Mouse (Mus musculus) CD4-positive, CD25-positive, alpha-beta regulatory T cell, adult 4 months (primary cell): ENCODE measurements around the gene Igsf11. TPM values are rescaled to one million over a fixed set of nuclear protein-coding genes. Genes with fewer than 3 reads are reported as not detected.
"Not testable (repeated sequence)": the region's sequence is repeated elsewhere in the genome, so short reads cannot be mapped to it uniquely, and the experiment has no call there.

Experiments used
- ATAC-seq: one replicate; pipeline ENCODE4 v1.8.0; 2017
- polyA plus RNA-seq, 2 experiments: library from polyadenylated mRNA; unstranded; fragments of 100-300 nt; shearing (Covaris generic); gene quantifications; one replicate each; pipeline ENCODE4 v1.2.1; 2017

Igsf11 gene
- polyA plus RNA-seq, 2 experiments from 2014 or later, result not detected

- ATAC-seq, result no peak
These were observed 48.8 kb downstream of the Igsf11 start for GRCm38 (mm10) chr16:38941275-38941674.

DNA sequence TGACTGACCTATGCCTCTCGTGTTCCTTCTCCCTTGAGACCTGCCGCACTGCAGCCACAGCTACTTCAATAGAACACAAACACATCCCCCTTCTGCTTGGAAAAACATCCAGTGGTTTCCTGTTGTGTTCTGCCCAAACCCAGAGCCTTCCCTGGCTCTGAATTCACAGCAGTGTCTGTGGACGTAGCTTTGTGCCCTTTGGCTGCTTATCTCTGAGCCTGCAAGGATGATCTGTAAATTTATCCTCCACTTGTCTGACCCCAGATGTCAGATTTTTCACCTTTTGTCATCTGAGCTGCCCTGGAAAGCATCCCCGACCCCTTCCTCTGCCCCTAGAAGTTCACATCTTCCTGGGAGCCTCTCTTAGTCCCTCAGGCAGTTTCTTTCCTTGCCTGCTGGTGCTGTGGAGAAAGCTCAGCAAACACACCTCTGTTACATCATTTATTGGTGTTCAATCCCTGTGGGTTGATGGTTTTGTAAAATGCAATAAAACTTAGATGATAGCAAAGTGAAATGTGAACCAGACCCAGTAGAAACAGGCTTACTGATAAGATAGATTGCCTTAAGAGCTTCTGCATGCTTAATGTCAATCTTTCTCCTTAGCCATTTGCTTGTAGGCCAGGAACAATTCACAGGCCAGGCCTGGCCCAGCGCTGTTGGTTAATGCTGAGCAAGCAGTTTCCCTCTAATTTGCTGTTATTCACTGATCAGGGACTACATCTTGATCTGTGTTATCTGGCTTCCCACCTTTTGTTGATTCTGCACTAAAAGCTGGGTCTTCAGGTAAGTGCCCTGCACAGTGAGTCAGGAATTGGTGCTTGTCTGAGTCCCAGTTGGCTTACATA is 51.5 kb downstream of the Igsf11 start:
- ATAC-seq, result no peak

- no peak for ATAC-seq
These were observed 52.6 kb downstream of the Igsf11 start for GRCm38 (mm10) chr16:38945111-38945510.

GRCm38 (mm10) chr16:38945581-38945981 is 53.1 kb downstream of the Igsf11 start:
- no peak for ATAC-seq

- ATAC-seq, result no peak
These were observed 54.0 kb downstream of the Igsf11 start for GRCm38 (mm10) chr16:38946453-38946852.

- no peak for ATAC-seq
These were observed 54.8 kb downstream of the Igsf11 start for GRCm38 (mm10) chr16:38947141-38947879.

GRCm38 (mm10) chr16:38948441-38948840 is 56.0 kb downstream of the Igsf11 start:
- no peak for ATAC-seq

DNA sequence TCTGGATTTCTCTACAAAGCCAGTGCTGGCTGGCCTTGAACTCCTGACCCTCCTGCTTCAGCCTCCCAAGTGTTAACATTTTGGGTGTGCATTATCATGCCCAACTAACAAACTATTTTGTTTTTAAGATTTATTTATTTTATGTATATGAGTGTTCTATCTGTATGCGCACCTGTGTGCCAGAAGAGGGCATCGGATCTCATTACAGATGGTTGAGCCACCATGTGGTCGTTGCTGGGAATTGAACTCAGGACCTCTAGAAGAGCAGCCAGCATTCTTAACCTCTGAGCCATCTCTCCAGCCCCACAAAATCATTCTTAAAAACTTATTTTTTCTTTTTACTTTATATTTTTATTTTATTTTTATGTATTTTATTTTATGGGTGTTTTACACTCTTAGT is 60.4 kb downstream of the Igsf11 start:
- no peak for ATAC-seq

- ATAC-seq, result no peak
These were observed 61.4 kb downstream of the Igsf11 start for GRCm38 (mm10) chr16:38953821-38954220.

- no peak for ATAC-seq
These were observed 62.2 kb downstream of the Igsf11 start for GRCm38 (mm10) chr16:38954501-38955288.

GRCm38 (mm10) chr16:38955296-38955695 is 62.8 kb downstream of the Igsf11 start:
- no peak for ATAC-seq

- ATAC-seq, result no peak
These were observed 66.3 kb downstream of the Igsf11 start for GRCm38 (mm10) chr16:38958801-38959200.

- no peak for ATAC-seq
These were observed 68.1 kb downstream of the Igsf11 start for GRCm38 (mm10) chr16:38960550-38960949.

GRCm38 (mm10) chr16:38961865-38962264 is 69.4 kb downstream of the Igsf11 start:
- no peak for ATAC-seq

- ATAC-seq, result no peak
These were observed 70.2 kb downstream of the Igsf11 start for GRCm38 (mm10) chr16:38962695-38963094.

DNA sequence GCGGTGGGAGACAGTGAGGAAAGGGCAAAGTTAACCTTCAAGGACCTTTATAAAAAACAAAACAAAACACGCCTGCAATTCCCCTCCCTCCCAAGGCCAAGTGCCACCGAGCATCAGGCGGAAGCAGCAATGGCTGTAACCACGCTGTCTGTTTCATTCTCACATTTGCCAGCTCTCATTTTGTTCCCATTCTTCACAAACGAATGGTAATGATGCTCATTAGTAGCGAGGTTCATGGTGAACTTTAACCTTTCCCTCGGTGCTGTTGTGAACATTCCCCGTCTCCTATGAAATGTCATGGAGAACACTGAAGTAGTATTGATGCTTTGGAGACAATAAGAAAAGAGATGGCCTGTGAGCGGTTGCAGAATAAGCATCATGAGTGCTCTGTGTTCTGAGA is 74.6 kb downstream of the Igsf11 start:
- ATAC-seq, result no peak

DNA sequence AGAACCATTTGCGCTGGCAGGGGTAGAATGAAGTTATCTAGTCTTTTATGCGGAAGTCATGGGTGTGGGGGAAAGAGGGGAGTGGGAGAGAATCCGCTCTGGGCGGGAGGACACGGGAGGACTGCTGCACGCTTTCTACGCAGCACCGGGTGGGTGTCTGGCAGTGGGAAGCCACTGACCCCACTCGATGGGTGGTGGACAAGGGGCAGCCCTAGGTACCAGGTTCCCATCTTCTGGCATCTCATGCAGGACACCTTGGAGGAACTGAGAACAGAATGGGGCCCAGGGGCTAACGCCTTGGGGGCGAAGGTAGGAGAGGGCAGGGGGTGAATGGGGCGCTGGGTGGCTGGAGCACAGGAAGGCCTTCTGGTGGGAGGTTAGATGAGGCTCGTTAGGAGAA is 83.7 kb downstream of the Igsf11 start:
- ATAC-seq, result no peak

DNA sequence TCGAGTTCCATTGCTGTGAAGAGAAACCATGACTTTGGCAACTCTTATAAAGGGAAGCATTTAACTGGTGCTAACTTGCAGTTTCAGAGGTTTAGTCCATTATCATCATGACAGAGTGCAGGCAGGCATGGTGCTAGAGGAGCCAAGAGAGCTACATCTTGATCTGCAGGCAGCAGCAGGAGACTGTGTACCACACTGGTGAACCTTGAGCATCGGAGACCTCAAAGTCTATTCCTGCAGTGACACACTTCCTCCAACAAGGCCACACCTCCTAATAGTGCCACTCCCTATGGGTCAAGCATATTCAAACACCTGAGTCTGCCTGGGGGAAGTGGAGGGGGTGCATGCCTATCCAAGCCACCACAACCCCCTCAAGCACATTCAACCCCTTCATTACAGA is 86.1 kb downstream of the Igsf11 start:
- ATAC-seq, result no peak

DNA sequence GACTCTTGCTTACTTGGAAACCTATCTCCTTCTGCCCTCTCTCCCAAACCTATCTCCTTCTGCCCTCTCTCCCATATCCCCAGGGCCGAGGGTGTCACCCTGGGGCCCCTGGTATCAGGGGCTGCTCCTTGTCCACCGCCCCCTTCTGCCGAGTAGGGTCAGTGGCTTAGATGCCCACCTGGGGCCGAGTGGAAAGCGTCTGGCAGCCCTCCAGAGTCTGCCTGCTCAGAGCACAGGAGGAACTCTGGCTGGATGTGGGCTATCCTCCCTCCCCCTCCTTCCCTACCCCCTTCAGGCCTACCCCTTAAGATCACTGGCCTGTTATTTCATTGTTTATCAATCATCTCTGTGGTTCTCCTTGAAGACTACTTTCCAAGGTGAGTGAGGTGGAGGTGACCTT is 88.1 kb downstream of the Igsf11 start:
- no peak for ATAC-seq

- no peak for ATAC-seq
These were observed 89.6 kb downstream of the Igsf11 start for GRCm38 (mm10) chr16:38982051-38982450.

DNA sequence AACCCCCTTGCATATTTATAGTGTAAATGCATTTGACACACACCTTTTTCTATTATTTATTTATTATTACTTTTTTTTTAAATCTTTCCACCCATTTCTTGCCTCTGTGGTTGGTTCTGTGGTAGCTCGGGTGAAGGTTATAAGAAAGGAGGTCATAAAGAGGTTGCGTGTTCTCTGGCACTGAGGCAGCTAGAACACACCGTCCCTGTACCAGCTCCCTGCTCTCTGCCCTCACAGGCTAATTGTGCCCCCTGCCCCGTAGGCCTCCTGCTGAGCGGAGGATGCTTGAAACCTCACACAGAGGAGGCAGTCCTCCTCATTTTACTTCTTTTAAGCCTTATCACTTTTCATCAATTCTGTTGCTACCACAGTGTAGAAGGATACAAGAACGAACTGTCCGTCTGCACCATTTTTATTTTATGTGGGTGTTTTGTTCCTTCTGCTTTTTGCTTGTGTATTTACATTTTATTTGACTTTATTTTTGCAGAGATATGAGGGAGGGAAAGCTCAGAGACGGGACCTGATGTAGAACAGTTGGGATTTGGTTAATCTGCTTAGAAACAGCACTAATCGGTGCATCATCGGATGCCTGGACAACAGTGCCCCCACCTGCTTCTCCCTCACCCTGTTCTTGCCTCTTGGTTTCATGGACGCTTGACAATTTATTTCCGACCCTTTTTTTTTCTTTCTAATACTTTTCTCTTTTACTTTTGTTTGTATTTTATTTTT is 90.2 kb downstream of the Igsf11 start:
- ATAC-seq, result no peak

DNA sequence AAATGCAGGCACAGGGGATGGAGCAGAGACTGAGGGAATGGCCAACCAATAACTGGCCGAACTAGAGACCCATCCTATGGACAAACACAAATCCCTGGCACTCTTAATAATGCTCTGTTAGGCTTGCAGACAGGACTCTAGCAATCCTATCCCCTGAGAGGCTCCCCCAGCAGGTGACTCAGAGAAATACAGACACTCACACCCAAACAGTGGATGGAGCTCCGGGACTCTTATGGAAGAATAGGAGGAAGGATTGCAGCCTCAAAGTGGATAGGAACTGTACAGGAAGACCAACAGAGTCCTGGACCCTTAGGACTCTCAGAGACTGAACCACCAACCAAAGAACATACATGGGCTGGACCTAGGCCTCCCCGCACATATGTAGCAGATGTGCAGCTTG is 91.4 kb downstream of the Igsf11 start:
- not testable (repeated sequence) for ATAC-seq
